Mouse (Mus musculus) left cerebral cortex, adult 2 months (tissue): ENCODE results near the gene Hyal3. TPM values are rescaled to one million over a fixed set of nuclear protein-coding genes. Genes with fewer than 3 reads are reported as not detected.

Source experiments
- DNase-seq, 2 experiments: peaks; one replicate each; pipeline ENCODE4 v3.0.0; 2021 to 2022; ENCODE audit warnings: low spot score in 2 of 2, mixed read lengths in 1 of 2; ENCODE audit errors: extremely low spot score in 1 of 2
- H3K27ac ChIP-seq: fragments of 200-600 bp; 2 replicates; pipeline ENCODE4 v1.8.1; 2022
- H3K4me3 ChIP-seq: fragments of 200-600 bp; 2 replicates; pipeline ENCODE4 v1.8.1; 2022
- CTCF ChIP-seq: fragments of 200-600 bp; IDR thresholded peaks from 2 replicates; pipeline ENCODE4 v1.8.1; 2022; ENCODE audit warnings: antibody characterized with exemption, mild to moderate bottlenecking, moderate library complexity
- intact Hi-C: fragments of 180-260 bp; cut with DNase I; formaldehyde crosslinking; loops from one replicate; pipeline ENCODE4 v1.15.1; 2025
- total RNA-seq, 2 experiments: library from RNA; stranded (reverse); gene quantifications; 2 replicates each; pipeline ENCODE4 v1.2.3; 2021

Hyal3 gene
- total RNA-seq, 2 experiments from 2014 or later = 0.97 to 1.2 TPM

DNA sequence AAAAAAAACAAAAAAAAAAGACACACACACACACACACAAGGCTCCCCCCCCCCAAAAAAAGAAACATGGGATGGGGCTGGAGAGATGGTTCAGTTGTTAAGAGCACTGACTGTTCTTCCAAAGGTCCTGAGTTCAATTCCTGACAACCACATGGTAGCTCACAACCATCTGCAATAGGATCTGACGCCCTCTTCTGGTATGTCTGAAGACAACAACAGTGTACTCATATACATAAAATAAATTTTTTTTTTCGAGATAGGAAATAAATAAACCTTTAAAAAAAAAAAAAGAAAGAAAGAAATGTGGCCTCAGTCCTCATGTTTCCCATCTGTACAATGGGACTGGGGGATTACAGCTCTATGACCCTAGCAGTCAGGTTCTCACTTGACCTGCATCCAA is 36.8 kb downstream of the Hyal3 start:
- Histone ChIP-seq H3K4me3 (no peak overlapping the region), H3K27ac (peak overlapping the region; percentile 18; the same call in 1 of the 2 replicates)
- intact Hi-C loops = no loop called here
- peak; percentile 27 for TF ChIP-seq CTCF
- DNase-seq = no peak

- peak overlapping the region; percentile 64 for H3K27ac ChIP-seq
- no peak for DNase-seq
Measured at GRCm38 (mm10) chr9:107618098-107618497, 37.5 kb downstream of the Hyal3 start.

DNA sequence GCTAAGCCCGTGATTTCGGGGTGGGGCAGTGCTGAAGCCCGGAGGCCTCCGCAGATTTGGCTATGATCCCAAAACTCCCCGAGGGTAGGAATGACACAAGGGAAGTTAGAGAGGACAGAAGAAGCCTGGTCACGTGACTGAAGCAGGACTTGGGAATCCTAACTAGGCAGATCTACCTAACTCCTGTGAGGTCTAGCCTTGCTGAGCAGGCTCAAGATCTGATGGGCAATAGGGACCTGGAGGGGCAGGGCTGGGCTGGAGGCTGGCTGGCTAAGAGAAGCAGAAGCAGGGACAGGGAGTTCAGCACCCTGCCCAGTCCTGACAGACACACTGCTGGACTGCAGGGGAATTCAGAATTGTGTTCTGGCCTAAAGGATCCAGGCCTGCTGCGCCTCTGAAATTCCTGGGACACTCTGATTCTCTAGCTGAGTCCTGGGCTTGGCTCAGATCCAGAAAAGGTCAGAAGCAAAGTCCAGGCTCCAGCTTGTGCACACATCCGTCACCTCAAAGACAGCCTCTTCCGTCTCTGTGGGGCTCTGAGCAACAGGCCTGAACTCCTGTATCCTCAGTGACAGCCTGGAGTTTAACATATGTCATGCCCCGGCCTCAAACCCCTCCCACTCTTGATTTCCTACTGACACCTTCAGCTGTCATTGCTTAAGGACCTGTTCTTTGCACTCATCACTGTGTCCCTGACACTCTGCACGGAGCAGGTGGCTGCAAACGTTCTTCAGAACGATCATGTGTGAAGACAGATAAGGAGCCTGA is 38.3 kb downstream of the Hyal3 start:
- no peak for DNase-seq
- no peak overlapping the region for H3K4me3 ChIP-seq
- H3K27ac ChIP-seq = peak overlapping the region; percentile 64
- intact Hi-C loops = no loop called here
- no peak for TF ChIP-seq CTCF

More at GRCm38 (mm10) chr9:107618098-107618497, 37.5 kb downstream of the Hyal3 start:
- TF ChIP-seq CTCF = no peak
- no peak overlapping the region for H3K4me3 ChIP-seq
- intact Hi-C loops = no loop called here

GRCm38 (mm10) chr9:107619546-107619879 is 38.9 kb downstream of the Hyal3 start:
- TF ChIP-seq CTCF = no peak
- DNase-seq = no peak
- Histone ChIP-seq H3K27ac (0 out of 2 replicates have a peak overlapping the region, but pooled peaks have one; percentile 64), H3K4me3 (no peak overlapping the region)
- intact Hi-C loops = no loop called here

GRCm38 (mm10) chr9:107620954-107621353 is 40.3 kb downstream of the Hyal3 start:
- no peak for DNase-seq
- no peak overlapping the region for H3K27ac ChIP-seq
- H3K4me3 ChIP-seq = no peak overlapping the region
- no peak for TF ChIP-seq CTCF
- intact Hi-C loops = no loop called here

GRCm38 (mm10) chr9:107624539-107624938 is 43.9 kb downstream of the Hyal3 start:
- TF ChIP-seq CTCF = no peak
- intact Hi-C loops = no loop called here
- DNase-seq = no peak
- peak overlapping the region; percentile 56 for H3K27ac ChIP-seq
- H3K4me3 ChIP-seq = no peak overlapping the region

- no peak overlapping the region for H3K4me3 ChIP-seq
- no peak for TF ChIP-seq CTCF
- intact Hi-C loops = no loop called here
- DNase-seq = no peak
- peak overlapping the region; percentile 56 for H3K27ac ChIP-seq
Measured at GRCm38 (mm10) chr9:107624951-107625350, 44.3 kb downstream of the Hyal3 start.

- Histone ChIP-seq H3K4me3 (no peak overlapping the region), H3K27ac (peak overlapping the region; percentile 56)
- TF ChIP-seq CTCF = peak; percentile 25
- DNase-seq = no peak
- intact Hi-C loops = loop anchor here (1.0 kb wide), 1 partner anchor 19 kb away; no protein-coding TSS in a partner anchor
Measured at GRCm38 (mm10) chr9:107625351-107626128, 44.9 kb downstream of the Hyal3 start.

DNA sequence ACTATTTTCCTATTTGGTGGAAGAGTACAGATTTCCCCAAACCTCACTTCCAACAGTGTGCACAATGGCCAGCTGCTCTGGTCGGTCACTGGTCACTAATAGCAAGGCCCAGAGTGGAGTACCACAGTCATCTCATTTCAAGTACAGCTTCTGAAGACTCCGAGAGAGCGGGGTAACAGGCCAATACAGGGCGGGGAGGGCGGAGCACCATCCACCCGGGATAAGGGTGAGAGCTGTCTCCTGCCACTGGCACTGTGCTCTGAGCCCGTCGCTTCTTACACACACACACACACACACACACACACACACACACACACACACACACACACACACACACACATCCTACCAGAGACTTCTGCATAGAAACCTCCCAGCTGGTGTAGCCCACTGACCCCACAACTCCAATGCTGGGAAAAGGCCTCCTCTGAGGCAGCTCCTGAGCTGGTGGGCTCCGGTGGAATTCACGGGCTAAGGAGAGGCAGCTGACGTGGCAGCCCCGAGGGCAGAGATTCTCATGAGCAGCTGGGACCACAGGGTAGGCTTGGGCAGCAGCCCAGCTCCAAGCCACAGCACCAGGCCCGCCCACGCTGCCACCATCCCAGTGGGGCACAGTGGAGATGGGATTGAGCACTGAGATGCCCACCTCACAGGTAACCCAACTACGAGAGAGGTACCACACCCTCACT is 45.7 kb downstream of the Hyal3 start:
- no peak overlapping the region for H3K4me3 ChIP-seq
- intact Hi-C loops = loop anchor here (1.0 kb wide), 1 partner anchor 18 kb away; no protein-coding TSS in a partner anchor
- TF ChIP-seq CTCF = no peak
- DNase-seq = no peak
- peak overlapping the region; percentile 79 for H3K27ac ChIP-seq

GRCm38 (mm10) chr9:107626844-107627277 is 46.2 kb downstream of the Hyal3 start:
- intact Hi-C loops = loop anchor here (1.0 kb wide), 1 partner anchor 17 kb away; no protein-coding TSS in a partner anchor
- peak; percentile 87 for TF ChIP-seq CTCF
- H3K4me3 ChIP-seq = no peak overlapping the region

DNA sequence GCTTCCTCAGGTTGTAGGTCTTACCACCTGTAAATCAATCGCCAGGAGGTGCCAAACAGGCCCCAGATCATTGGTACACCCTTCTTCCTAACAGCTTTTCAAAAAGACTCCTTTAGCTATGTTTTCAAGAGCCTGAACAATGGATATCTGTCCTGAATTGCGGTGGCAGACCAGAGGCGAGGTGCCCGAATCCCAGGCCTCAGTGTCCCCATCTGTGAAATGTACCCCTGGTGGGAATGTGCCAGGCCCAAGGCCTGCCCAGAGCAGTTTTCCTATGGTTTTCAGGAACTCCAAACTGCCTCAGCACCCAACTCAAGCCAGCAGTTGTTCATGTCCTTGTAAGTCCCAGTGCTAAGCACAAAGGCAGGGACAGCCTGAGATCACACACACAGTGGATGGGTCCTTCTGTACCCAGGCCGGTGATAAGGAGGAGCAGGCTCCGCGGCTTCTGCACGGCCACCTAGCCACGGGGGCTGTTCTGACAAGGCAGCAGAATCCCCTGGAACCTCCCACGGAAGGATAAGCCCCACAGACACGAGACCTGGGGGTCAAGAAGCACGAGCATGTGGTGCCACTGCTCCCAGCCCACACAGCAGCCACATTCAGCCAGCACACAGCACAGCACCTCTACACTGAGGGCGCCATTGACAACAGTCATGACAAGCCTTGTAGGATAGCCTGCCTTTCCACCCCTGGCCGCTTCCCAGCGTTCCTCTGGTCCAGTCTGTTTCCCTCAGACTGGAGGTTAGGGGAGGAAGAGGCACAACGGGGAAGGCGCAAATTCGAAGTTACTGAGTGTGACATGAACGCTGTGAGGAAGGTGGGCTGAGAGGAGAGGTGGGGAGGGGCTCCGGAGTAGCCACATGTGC is 47.0 kb downstream of the Hyal3 start:
- Histone ChIP-seq H3K27ac (peak overlapping the region; percentile 79), H3K4me3 (no peak overlapping the region)
- intact Hi-C loops = no loop called here
- DNase-seq = no peak
- TF ChIP-seq CTCF = no peak

More at GRCm38 (mm10) chr9:107626844-107627277, 46.2 kb downstream of the Hyal3 start:
- peak; percentile 77 to 79 for DNase-seq
- H3K27ac ChIP-seq = peak overlapping the region; percentile 79
